Mouse (Mus musculus) layer of hippocampus, adult 8-10 months (tissue): ENCODE measurements around the gene Hexb. TPM values are rescaled to one million over a fixed set of nuclear protein-coding genes. Genes with fewer than 3 reads are reported as not detected.

Experiments
- DNase-seq, 2 experiments: peaks; one replicate each; pipeline ENCODE4 v3.0.0; 2022; ENCODE audit warnings: low spot score in 2 of 2
- total RNA-seq, 4 experiments: library from RNA; stranded (reverse); gene quantifications; 2 replicates each; pipeline ENCODE4 v1.2.4; 2022

Hexb gene
- total RNA-seq, 4 experiments from 2014 or later, result 114 to 546 (median 290) TPM

- DNase-seq, result no peak
These were observed 26.3 kb upstream of the Hexb start for GRCm38 (mm10) chr13:97224341-97224982.

- DNase-seq, result no peak
These were observed 25.7 kb upstream of the Hexb start for GRCm38 (mm10) chr13:97223856-97224255.

- no peak for DNase-seq
These were observed 21.9 kb upstream of the Hexb start for GRCm38 (mm10) chr13:97220022-97220421.

GRCm38 (mm10) chr13:97216196-97216595, 18.0 kb upstream of the Hexb start:
- DNase-seq, result no peak

GRCm38 (mm10) chr13:97215563-97215962, 17.4 kb upstream of the Hexb start:
- DNase-seq, result no peak

- no peak for DNase-seq
These were observed 16.6 kb upstream of the Hexb start for GRCm38 (mm10) chr13:97214583-97215268.

GRCm38 (mm10) chr13:97208500-97209010, 10.4 kb upstream of the Hexb start:
- no peak for DNase-seq

- DNase-seq, result no peak
These were observed 9.9 kb upstream of the Hexb start for GRCm38 (mm10) chr13:97208112-97208478.

- DNase-seq, result no peak
These were observed 9.4 kb upstream of the Hexb start for GRCm38 (mm10) chr13:97207472-97208111.

GRCm38 (mm10) chr13:97206046-97206445, 7.9 kb upstream of the Hexb start:
- no peak for DNase-seq

- DNase-seq, result peak; percentile 85 to 86
These were observed 7.0 kb upstream of the Hexb start for GRCm38 (mm10) chr13:97205052-97205701.

- no peak for DNase-seq
These were observed 3.7 kb upstream of the Hexb start for GRCm38 (mm10) chr13:97201896-97202295.

- DNase-seq, result no peak
These were observed 2.9 kb upstream of the Hexb start for GRCm38 (mm10) chr13:97201076-97201475.

- DNase-seq, result no peak
These were observed 966 bp upstream of the Hexb start for GRCm38 (mm10) chr13:97199123-97199522.

GRCm38 (mm10) chr13:97196925-97197218, 1.3 kb downstream of the Hexb start:
- DNase-seq, result no peak

- no peak for DNase-seq
These were observed 1.8 kb downstream of the Hexb start for GRCm38 (mm10) chr13:97196186-97196924.

GRCm38 (mm10) chr13:97193420-97193819, 4.7 kb downstream of the Hexb start:
- DNase-seq, result peak; percentile 67 to 79

GRCm38 (mm10) chr13:97192649-97193048, 5.5 kb downstream of the Hexb start:
- no peak for DNase-seq

GRCm38 (mm10) chr13:97187693-97188092, 10.5 kb downstream of the Hexb start:
- DNase-seq, result no peak

GRCm38 (mm10) chr13:97186346-97186745, 11.8 kb downstream of the Hexb start:
- no peak for DNase-seq

- DNase-seq, result no peak
These were observed 13.5 kb downstream of the Hexb start for GRCm38 (mm10) chr13:97184656-97185055.
